Mouse (Mus musculus) T-helper 2 cell (primary cell): Measurements from ENCODE around the gene 4930544D05Rik.

Experiments
- in situ Hi-C: fragments of 300-600 bp; cut with MboI, MseI; formaldehyde crosslinking; loops from one replicate; pipeline ENCODE4 v1.15.1; 2025; ENCODE audit warnings: high pct_unique_total_duplicates

4930544D05Rik gene

DNA sequence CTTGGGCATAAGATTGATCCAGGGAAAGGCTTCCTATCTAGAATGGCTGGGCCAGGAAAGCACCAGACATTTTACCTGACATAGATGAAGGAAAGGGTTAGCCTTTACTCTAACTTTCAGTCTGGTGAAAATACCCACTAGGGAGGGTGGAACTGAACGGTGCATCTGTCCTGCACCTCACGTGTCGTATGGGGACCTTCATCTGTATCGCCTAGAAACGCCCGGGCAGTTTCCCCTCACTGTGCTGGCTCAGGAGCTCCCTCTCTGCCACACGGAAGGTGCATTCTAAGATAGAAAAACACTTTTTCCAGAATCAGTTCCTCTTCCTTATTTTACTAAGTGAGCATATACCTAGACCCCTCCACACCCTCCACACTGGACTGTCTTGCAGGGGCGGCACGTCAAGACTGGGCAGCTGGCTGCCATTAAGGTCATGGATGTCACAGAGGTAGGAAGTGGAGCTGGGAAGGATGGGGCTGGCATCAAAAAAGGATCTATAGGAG lies 17.1 kb upstream of the 4930544D05Rik start:
- in situ Hi-C loops = no loop called here

DNA sequence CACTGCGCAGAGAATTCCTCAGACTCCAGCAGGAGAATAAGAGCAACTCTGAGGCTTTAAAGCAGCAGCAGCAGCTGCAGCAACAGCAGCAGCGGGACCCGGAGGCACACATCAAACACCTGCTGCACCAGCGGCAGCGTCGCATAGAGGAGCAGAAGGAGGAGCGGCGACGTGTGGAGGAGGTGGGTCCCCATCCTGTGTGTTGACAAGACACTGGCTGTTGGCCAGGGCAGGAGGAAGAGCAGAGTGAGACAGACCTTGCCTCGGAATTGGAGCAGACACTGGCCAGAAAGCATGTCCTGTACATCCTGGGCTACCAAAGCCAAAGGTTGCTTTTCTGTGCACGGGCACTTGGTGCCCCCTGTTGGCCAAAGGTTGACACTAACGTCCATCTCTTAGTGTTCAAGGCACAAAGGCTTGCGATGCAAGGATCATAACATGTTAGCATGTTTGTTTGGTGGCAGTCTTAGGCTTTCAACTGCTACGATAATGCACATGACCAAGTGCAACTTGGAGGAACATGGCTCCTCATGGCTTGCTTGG lies 10.6 kb upstream of the 4930544D05Rik start:
- in situ Hi-C loops = loop anchor here (5.0 kb wide), 2 partner anchors 63 to 193 kb away; partner anchors contain the start of genes Pelp1 and Pld2

DNA sequence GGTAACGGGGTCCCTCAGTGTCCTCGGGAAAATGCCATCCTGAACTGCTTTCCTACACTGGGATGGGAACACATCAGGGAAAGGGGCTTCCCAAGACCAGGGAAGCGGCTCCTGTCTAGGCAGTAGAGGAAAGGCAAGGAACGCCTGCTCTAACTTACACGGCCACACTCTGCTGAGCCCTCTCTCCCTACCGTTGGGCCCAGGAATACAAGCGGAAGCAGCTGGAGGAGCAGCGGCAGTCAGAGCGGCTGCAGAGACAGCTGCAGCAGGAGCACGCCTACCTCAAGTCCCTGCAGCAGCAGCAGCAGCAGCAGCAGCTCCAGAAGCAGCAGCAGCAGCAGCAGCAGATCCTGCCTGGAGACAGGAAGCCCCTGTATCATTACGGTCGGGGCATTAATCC lies 8.9 kb upstream of the 4930544D05Rik start:
- in situ Hi-C loops = loop anchor here (5.0 kb wide), 2 partner anchors 64 to 194 kb away; partner anchors contain the start of genes Pelp1 and Pld2

DNA sequence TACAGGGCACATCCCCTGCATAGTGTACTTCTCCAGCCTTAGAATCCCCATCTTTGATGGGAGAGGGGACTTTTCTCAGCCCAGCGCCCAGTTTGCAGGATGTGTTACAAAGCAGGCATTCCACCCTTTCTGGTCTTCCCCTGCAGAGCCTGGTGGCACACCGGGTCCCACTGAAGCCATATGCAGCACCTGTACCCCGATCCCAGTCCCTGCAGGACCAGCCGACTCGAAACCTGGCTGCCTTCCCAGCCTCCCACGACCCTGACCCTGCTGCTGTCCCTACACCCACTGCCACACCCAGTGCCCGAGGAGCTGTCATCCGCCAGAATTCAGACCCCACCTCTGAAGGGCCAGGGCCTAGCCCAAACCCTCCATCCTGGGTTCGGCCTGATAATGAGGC lies 8.0 kb upstream of the 4930544D05Rik start:
- in situ Hi-C loops = loop anchor here (5.0 kb wide), 2 partner anchors 65 to 195 kb away; partner anchors contain the start of genes Pelp1 and Pld2

DNA sequence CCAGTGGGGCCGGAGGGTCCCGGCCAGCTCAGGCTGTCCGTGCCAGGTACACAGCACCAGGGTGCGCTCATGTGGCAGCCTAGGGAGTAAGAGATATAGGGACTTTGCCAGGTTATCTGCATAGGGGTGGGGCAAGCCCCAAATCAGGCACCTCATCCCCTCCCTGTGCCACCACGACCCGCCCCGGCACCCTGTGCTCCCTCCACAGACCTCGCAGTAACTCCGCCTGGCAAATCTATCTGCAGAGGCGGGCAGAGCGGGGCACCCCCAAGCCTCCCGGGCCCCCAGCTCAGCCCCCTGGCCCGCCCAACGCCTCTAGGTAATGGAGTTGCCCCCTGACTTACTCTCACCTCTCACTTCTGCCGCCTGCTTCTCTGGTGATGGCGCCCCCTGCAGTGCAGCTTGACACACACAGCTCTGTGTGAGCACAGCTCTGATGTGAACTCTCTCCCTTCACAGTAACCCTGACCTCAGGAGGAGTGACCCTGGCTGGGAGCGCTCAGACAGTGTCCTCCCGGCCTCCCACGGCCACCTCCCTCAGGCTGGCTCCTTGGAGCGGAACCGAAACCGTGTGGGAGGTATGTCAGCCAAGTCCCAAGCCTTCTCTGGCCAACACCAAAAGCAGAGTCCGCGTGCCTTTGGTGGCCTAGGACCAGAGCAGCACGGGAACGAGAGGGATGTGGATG lies 7.1 kb upstream of the 4930544D05Rik start:
- in situ Hi-C loops = loop anchor here (5.0 kb wide), 2 partner anchors 66 to 196 kb away; partner anchors contain the start of genes Pelp1 and Pld2

DNA sequence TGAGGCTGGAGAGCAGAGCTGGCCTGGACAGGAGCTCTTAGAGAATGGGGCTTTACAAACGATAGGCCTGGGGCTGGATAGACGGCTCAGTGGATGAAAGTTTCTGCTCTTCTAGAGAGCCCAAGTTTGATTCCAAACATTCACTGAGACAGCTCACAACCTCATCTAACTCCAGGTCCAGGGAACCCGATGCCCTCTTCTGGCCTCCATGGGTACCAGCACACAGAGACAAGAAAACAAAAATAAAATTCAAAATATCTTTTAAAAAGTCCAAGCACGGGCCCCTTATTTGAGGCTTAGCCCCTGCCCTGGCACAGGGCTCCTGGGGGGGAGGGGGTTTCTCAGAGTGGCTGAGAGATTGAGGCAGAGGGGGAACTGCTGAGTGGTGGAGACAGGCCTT lies 4.9 kb upstream of the 4930544D05Rik start:
- in situ Hi-C loops = no loop called here

DNA sequence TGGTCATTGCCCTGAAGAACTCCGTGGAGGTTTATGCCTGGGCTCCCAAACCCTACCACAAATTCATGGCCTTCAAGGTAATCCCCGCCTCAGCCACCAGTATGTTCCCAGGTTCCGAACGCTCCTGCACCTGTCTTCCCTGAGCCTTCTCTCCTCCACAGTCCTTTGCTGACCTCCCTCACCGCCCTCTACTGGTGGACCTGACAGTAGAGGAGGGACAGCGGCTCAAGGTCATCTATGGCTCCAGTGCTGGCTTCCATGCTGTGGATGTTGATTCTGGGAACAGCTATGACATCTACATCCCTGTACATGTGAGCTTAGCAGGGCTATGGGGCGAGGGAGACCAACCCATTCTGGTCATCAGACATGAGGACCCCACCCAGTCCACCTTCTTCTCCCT lies 3.1 kb upstream of the 4930544D05Rik start:
- in situ Hi-C loops = no loop called here

DNA sequence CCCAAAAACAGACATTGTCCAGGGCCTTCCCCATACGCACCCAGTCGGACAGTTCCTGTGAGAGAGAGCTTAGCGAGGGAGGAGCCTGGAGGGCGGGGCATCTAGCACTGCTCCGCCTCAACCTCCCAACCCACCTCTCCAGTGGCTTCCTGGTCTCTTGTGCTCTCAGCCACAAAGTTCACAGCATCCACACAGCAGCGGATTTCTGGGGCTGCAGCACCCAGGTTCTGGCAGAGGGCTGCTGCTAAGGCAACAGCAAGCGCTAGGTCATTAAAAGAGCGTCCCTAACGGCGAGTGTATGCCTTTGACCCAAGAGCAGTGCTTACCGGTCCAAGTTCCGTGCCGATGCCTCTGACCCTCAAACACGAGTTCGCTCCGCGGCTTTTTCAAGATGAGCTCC lies 574 bp upstream of the 4930544D05Rik start:
- in situ Hi-C loops = no loop called here

DNA sequence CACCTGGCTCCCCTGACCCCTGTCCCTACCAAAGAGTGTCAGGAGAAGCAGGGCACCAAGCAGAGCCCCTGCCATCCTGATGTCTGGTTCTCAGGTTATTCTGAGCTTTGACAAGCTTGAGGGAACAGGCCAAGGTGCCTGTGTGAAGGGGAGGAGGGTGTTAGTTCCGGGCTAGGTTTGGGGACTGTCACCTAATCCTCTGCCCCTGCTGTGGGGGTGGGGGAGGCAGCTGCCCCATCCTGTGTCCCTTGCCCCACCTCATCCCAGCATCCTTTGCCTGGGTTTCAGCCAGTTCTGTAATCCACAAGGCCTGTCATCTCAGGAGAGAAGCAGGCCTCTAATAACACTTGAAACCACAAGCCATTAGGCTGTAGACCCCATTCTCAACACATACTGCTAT lies 3.5 kb downstream of the 4930544D05Rik start, which contains the start of gene Chrne:
Gene Chrne (minus strand): TSS at position 116 of the 400 bp plus-strand sequence.
- in situ Hi-C loops = no loop called here

DNA sequence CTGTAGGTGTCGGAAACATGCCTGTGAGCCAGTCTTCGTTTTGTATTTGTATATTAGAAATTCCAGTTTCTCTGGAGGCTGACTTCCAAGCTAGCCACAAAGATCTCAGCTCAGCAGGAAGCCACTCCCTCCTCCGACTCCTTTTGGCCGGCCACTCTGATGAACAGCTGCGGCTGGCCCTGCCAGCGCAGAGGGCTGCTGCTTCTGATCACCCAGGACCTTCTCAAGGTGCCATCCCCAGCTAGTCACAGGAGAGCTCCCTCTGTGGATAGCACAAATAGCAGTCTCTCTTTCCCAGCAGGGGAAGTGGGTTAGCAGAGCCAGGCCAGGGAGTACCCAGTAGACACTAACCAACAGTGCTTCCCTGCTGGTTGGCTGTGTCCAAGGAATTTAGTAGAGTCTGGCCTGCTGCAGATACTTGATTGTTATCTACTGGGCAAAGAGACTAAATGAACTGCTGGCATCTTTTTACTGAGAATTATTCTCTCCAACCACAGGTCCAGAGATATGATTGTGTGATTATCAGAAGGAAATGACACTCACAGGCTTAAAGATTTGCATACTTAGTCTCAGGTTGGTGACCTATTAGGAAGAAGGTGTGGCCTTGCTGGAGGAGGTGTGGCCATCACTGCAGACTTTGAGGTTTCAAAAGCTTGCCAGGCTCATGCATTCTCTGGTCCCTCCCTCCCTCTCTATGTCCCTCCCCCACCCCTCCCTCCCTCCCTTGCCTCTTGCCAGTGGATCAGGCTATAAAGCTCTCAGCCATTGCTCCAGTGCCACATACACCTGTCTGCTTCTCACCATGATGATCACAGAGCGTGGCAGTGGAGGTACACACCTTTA lies 6.5 kb downstream of the 4930544D05Rik start:
- in situ Hi-C loops = no loop called here

DNA sequence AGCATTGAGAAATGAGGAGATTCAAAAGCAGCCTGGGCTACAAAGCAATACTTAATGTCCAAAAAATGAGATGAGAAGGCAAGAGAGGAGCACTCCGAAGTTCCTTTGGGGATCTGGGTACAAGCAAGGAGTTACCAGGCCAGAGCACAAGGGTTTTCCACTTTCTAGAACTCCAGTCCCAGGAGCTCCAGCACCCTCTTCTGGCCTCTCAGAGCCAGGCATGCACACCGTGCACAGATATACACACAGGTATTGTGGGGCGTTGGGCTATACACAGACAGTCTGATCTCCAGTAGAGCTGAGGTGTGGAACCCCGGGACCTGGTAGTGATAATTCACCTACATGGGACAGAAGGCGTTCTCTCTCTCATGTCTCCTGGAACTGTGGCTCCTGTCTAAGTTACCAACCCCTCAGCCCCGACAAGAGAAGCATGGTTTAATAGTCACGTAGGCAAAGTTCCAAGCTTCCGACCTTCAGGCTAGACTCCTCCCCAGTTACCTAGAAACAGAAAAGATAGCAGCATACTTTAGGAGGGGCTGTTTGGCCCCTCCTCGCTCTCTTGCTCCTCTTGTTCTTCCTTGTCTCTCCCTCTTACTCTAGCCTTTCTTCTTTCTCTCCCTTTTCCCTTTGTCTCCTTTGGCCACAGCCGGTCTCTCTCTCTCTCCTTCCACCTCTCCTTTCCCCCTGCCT lies 7.5 kb downstream of the 4930544D05Rik start:
- in situ Hi-C loops = no loop called here

DNA sequence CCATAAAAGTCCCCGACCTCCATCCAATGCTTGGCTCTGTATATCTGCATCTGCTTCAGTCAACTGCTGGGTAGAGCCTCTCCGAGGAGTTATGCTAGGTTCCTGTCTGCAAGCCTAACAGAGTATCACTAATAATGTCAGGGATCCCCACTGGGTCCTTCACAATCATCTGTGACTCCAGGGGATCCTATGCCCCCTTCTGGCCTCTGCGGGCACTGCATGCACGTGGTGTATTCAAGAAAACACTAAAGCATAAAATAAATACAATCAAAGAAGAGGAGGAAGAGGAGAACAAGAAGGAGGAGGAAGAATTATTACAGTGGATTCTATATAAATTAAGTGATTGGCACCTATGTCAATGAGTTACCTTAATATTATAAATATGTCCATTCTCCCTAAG lies 9.8 kb downstream of the 4930544D05Rik start:
- in situ Hi-C loops = no loop called here

DNA sequence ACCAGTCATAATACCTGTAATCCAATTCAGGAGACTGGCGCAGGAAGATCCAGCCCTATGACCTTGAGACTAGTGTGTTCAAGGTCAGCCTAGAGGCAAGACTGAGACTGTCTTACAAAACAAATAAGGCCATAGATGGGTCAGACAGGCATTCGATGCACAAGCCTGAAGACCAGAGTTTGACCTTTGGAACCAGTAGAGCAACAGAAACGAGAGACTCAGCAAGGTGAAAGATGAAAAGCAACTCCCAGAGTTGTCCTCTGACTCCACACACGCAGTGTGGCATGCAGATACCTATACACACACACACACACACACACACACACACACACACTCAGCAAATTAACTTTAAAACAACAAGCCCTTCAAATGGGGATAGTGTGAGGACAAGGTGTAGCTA lies 11.2 kb downstream of the 4930544D05Rik start:
- in situ Hi-C loops = no loop called here

DNA sequence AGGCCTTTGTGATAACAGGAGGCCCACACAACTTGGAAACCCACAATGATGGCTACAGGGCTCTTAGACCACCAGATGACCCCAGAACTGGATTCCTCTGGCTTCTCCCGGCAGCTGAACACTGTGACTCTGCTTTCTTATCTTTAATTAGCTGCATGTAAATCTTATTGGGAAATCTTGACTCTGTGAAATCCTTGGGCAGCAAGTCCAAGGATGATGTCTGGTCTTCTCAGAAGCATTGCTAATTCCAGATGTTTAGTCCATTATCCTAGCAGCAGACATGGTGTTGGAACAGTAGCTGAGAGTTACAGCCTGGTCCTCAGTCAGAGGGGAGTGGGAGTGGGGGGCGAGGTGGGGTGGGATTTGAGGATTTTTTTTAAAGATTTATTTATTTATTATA lies 12.8 kb downstream of the 4930544D05Rik start:
- in situ Hi-C loops = no loop called here

DNA sequence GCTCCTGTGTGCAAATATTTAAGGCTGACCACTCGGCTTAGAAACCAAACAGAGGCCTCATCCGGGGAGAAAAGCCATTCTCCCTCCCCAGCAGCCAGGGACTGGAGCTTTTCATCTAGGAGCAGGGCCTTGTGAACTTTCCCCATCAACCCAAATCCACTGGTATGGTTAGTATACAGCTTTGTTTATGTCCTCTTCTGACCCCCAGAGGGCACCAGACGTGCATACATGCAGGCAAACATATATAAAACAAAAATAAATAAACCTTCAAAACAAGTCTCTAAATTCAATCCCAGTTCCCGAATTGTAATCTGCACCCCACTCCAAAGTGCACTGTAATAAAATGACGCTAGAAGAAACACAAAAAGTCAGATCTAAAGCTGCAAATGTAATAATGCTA lies 13.9 kb downstream of the 4930544D05Rik start:
- in situ Hi-C loops = no loop called here

DNA sequence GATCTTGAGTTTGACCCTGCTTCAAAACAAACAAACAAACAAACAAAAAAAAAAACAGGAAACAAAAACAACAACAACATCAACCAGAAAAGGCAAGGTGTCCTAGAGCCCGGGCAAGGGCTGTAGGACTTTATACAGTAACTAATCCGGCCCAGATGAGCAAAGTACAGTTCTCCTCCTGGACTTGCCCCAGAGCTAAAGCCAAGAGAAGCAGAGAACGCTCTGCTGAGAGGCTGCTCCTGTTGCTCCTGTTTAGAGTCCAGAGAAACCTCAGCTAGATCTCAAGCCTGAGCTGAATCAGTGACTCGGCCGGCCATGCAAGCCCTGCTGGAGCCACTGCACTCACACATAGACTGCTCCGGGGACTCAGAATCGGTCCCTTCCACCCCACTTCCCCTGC lies 14.5 kb downstream of the 4930544D05Rik start:
- in situ Hi-C loops = no loop called here

DNA sequence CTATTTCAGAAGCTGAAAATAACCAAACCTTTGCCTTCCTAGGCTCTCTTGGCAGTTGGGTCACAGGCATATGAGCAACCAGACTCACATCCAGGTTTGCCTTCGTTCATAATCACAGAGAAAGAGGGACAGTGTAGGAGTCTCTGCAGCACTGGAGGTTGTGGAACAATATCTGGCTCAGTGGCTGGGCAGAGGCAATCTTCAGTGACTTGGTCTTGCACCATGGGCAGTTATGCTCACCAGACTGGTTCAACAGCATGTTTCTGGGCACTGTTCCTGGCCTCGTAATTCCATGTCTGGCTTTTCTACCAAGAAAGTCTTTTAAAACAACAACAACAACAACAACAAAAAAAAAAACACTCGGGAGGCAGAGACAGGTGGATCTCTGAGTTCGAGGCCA lies 20.0 kb downstream of the 4930544D05Rik start:
- in situ Hi-C loops = no loop called here

DNA sequence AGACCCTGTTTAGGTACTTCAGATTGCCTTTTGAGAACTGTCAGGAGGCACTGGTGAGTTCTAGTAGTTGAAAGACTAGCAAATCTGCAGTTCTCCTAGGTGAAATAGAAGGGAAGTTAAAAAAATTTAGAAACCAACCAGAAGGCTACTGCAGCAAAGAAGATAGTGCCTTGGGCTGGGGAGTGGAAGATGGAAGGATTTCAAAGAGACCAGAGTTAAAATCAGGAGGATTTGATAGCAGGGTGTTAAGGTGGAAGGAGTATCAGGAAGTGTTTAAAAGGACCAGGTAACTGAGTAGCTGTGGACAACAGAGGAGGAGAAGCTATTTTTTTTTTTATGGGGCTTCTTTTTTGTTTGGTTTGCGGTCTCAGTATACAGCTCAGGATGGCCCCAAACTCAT lies 22.1 kb downstream of the 4930544D05Rik start:
- in situ Hi-C loops = no loop called here

DNA sequence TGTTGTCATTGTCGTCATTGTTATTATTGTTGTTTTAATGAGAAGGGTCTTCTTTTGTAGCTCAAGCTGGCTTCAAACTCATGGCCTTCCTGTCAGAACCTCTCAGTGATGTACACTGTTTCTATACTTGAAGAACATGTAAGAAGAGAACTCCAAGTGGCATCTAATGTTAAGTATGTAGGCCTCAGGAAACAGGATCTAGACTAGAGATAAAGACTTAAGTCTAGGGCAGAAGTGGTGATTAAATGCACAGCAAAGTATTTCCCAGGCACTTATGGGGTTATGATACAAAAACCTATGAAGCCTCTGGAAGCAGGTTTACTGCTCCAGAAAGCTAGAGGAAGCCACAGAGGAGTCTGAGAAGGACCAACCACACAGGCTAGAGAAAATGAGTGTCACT lies 22.6 kb downstream of the 4930544D05Rik start:
- in situ Hi-C loops = no loop called here

DNA sequence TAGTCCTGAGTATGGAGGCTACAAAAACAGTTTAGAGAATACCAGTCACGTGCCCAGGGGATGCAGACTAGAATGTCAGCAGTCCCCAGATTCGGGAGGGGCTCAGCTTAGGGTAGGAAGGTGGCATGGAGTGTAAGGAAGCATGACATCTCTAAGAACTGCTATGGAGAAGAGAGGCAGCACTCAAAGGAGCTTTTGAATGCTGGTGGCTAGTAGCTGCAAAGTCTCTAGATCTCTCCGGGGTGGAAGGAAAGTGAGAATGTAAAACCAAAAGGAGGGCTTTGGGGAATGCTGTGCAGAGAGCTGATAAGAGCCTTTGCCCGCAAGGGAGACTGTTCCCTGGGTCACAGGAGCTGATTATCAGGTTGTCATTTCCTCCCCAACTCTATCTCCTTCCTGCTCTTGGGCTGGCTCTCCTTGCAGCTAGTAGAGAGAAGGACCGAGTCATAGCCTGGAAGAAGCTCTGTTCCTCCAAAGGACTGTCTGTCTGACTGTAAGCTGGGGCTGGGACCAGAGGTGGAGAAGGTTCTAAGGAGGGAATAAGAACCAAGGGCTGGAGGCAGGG lies 23.1 kb downstream of the 4930544D05Rik start, which contains the start of gene Gp1ba:
Gene Gp1ba (plus strand): TSS at position 409 of the 565 bp plus-strand sequence.
- in situ Hi-C loops = no loop called here

DNA sequence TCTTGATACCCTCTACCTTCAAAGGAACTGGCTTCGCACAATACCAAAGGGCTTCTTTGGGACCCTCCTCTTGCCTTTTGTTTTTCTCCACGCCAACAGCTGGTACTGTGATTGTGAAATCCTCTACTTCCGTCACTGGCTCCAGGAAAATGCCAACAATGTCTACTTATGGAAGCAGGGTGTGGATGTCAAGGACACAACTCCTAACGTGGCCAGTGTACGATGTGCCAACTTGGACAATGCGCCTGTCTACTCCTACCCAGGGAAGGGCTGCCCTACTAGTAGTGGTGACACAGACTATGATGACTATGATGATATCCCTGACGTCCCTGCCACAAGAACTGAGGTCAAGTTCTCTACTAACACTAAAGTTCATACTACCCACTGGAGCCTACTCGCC lies 24.3 kb downstream of the 4930544D05Rik start:
- in situ Hi-C loops = no loop called here
